Mouse (Mus musculus): Measurements from ENCODE around the gene Hist1h2ae. TPM values are rescaled to one million over a fixed set of nuclear protein-coding genes. Genes with fewer than 3 reads are reported as not detected.
A peak's percentile ranks its signal among the peaks of the same experiment; 100 is the strongest.

Gene Hist1h2ae
- total and polyA plus RNA-seq, 2 experiments from 2014 or later = 5.9 to 98.8 TPM

DNA sequence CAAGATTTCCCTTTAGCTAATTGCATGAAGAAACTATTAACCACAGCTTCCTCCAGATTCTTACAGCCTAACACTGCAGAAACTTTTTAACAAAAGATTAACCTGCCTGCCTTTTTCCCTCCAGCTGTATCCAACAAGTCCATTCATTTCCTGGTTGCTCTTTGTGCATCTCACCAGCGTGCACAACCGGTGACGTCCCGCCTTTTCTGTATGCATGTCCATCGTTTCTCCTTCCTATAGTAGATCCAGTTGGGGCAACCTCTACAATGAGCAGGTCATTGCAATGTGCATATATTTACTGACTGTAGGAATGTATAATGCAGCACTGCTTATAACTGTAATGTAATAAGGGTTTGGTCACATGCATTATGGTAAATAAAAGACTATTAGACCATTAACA is 47.0 kb downstream of the Hist1h2ae start:
- Histone ChIP-seq H3K27ac (ENCODE audit: low read depth, low read length) (no peak overlapping the region), H3K27me3 (ENCODE audit: insufficient read depth, low read length) (no peaks in the 10 kb centered on the region), H3K9ac (replicated peaks; ENCODE audit: low read length, poor library complexity, severe bottlenecking) (no peak overlapping the region), H3K36me3 (ENCODE audit: insufficient read depth, low read length) (no peaks in the 10 kb centered on the region), H3K9me3 (ENCODE audit: low read length) (no peaks in the 10 kb centered on the region), H3K4me1 (ENCODE audit: insufficient read depth, low read length) (no peaks in the 10 kb centered on the region; the same call in 1 of the 2 replicates), H3K4me3 (ENCODE audit: low read depth, low read length) (no peak overlapping the region), H3K4me2 (ENCODE audit: low read depth, low read length, poor library complexity, severe bottlenecking) (no peak overlapping the region)
- no peak for TF ChIP-seq CTCF (IDR thresholded peaks at IDR 0.05)
- ATAC-seq (ENCODE audit: low FRiP score) = no peak
- 51% methylated on average over 5 of the region's 5 CpGs for WGBS
- DNase-seq (ENCODE audit: low spot score) = no peak

DNA sequence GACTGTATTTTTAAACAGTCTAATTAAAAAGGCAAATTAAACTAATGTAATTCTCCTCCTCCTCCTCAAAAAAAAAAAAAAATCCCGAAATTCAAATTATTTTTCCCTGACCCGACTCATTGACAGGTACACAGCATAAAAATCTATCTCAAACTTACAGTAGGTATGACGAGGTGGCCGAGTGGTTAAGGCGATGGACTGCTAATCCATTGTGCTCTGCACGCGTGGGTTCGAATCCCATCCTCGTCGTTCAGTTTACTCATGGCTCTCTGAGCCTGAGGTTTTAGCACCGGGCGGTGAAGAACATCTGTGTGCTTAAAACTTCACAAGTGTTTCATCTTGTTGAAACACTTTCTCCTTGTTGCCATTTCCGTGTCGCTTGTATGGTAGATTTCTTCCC is 49.3 kb downstream of the Hist1h2ae start:
- WGBS = under 1% methylated on average over 14 of the region's 14 CpGs
- ATAC-seq (ENCODE audit: low FRiP score) = no peak
- no peaks in the 10 kb centered on the region; the same call in 1 of the 2 replicates for H3K4me1 ChIP-seq (ENCODE audit: insufficient read depth, low read length)

More for the DNA sequence above, 49.3 kb downstream of the Hist1h2ae start:
- Histone ChIP-seq H3K36me3 (ENCODE audit: insufficient read depth, low read length) (no peaks in the 10 kb centered on the region), H3K9me3 (ENCODE audit: low read length) (no peaks in the 10 kb centered on the region), H3K4me3 (ENCODE audit: low read depth, low read length) (no peak overlapping the region), H3K27ac (ENCODE audit: low read depth, low read length) (no peak overlapping the region), H3K4me2 (ENCODE audit: low read depth, low read length, poor library complexity, severe bottlenecking) (peak overlapping the region; percentile 23), H3K27me3 (ENCODE audit: insufficient read depth, low read length) (no peaks in the 10 kb centered on the region), H3K9ac (replicated peaks; ENCODE audit: low read length, poor library complexity, severe bottlenecking) (no peak overlapping the region)
- DNase-seq (ENCODE audit: low spot score) = peak; percentile 81
- TF ChIP-seq CTCF (IDR thresholded peaks at IDR 0.05) = no peak

Small RNA genes within 50 kb of the gene (microRNA-seq; reads per million reads assigned to microRNA genes)
- gene Gm44297 (ENCODE audit: borderline number of aligned reads) = not detected
- not detected for gene Gm44359 (ENCODE audit: borderline number of aligned reads)
- gene Gm44394 (ENCODE audit: borderline number of aligned reads) = not detected

Other genes with a start within 250 kb of the Hist1h2ae start
Only the 30 nearest of the 35 such genes appear.
- 4.9 and 7.3 TPM in 2 replicates for gene Abt1, start 147.4 kb downstream of the Hist1h2ae start, total RNA-seq (2014; rRNA removed)
- 5.2 and 6.0 TPM in 2 replicates for gene Abt1, start 147.4 kb downstream of the Hist1h2ae start, polyA plus RNA-seq (2015; fragmentation: Nextera tagmentation; extraction: Ambion mirVana)
- 0.05 TPM in 1 of 2 replicates, not detected in the other for gene Btn1a1, start 105.3 kb downstream of the Hist1h2ae start, total RNA-seq (2014; rRNA removed)
- gene Btn1a1, start 105.3 kb downstream of the Hist1h2ae start, polyA plus RNA-seq (2015; fragmentation: Nextera tagmentation; extraction: Ambion mirVana) = 0.04 and 0.07 TPM in 2 replicates
- 0.16 TPM in 1 of 2 replicates, not detected in the other for gene Btn2a2, start 82.4 kb downstream of the Hist1h2ae start, total RNA-seq (2014; rRNA removed)
- not detected in 2 replicates for gene Btn2a2, start 82.4 kb downstream of the Hist1h2ae start, polyA plus RNA-seq (2015; fragmentation: Nextera tagmentation; extraction: Ambion mirVana)
- 1,176 and 1,474 TPM in 2 replicates for gene Hist1h4h, start 40.2 kb downstream of the Hist1h2ae start, total RNA-seq (2014; rRNA removed)
- 3.9 and 4.0 TPM in 2 replicates for gene Hist1h4h, start 40.2 kb downstream of the Hist1h2ae start, polyA plus RNA-seq (2015; fragmentation: Nextera tagmentation; extraction: Ambion mirVana)
- 52.3 and 293 TPM in 2 replicates for gene Hist1h2af, start 37.3 kb downstream of the Hist1h2ae start, total RNA-seq (2014; rRNA removed)
- 0.54 and 1.5 TPM in 2 replicates for gene Hist1h2af, start 37.3 kb downstream of the Hist1h2ae start, polyA plus RNA-seq (2015; fragmentation: Nextera tagmentation; extraction: Ambion mirVana)
- gene Hist1h3g, start 35.8 kb downstream of the Hist1h2ae start, total RNA-seq (2014; rRNA removed) = 99.4 and 262 TPM in 2 replicates
- gene Hist1h3g, start 35.8 kb downstream of the Hist1h2ae start, polyA plus RNA-seq (2015; fragmentation: Nextera tagmentation; extraction: Ambion mirVana) = not detected in 2 replicates
- gene Hist1h2bh, start 27.8 kb downstream of the Hist1h2ae start, total RNA-seq (2014; rRNA removed) = 8.7 and 34.2 TPM in 2 replicates
- gene Hist1h2bh, start 27.8 kb downstream of the Hist1h2ae start, polyA plus RNA-seq (2015; fragmentation: Nextera tagmentation; extraction: Ambion mirVana) = 0.16 TPM in 1 of 2 replicates, not detected in the other
- gene Hist1h3f, start 27.2 kb downstream of the Hist1h2ae start, total RNA-seq (2014; rRNA removed) = 154 and 239 TPM in 2 replicates
- 0.21 and 0.23 TPM in 2 replicates for gene Hist1h3f, start 27.2 kb downstream of the Hist1h2ae start, polyA plus RNA-seq (2015; fragmentation: Nextera tagmentation; extraction: Ambion mirVana)
- gene Hist1h4f, start 19.6 kb downstream of the Hist1h2ae start, total RNA-seq (2014; rRNA removed) = 684 and 753 TPM in 2 replicates
- gene Hist1h4f, start 19.6 kb downstream of the Hist1h2ae start, polyA plus RNA-seq (2015; fragmentation: Nextera tagmentation; extraction: Ambion mirVana) = not detected in 2 replicates
- 21.3 and 23.4 TPM in 2 replicates for gene Hist1h1d, start 18.0 kb downstream of the Hist1h2ae start, total RNA-seq (2014; rRNA removed)
- gene Hist1h1d, start 18.0 kb downstream of the Hist1h2ae start, polyA plus RNA-seq (2015; fragmentation: Nextera tagmentation; extraction: Ambion mirVana) = 0.04 and 0.07 TPM in 2 replicates
- 203 and 384 TPM in 2 replicates for gene Hist1h3e, start 8.9 kb downstream of the Hist1h2ae start, total RNA-seq (2014; rRNA removed)
- 1.2 and 1.9 TPM in 2 replicates for gene Hist1h3e, start 8.9 kb downstream of the Hist1h2ae start, polyA plus RNA-seq (2015; fragmentation: Nextera tagmentation; extraction: Ambion mirVana)
- 248 and 572 TPM in 2 replicates for gene Hist1h2bg, start 176 bp upstream of the Hist1h2ae start, total RNA-seq (2014; rRNA removed)
- gene Hist1h2bg, start 176 bp upstream of the Hist1h2ae start, polyA plus RNA-seq (2015; fragmentation: Nextera tagmentation; extraction: Ambion mirVana) = 2.8 and 4.5 TPM in 2 replicates
- gene Hist1h2bf, start 3.0 kb upstream of the Hist1h2ae start, total RNA-seq (2014; rRNA removed) = 194 and 327 TPM in 2 replicates
- 0.43 TPM in 1 of 2 replicates, not detected in the other for gene Hist1h2bf, start 3.0 kb upstream of the Hist1h2ae start, polyA plus RNA-seq (2015; fragmentation: Nextera tagmentation; extraction: Ambion mirVana)
- 162 and 232 TPM in 2 replicates for gene Hist1h2ad, start 3.2 kb upstream of the Hist1h2ae start, total RNA-seq (2014; rRNA removed)
- not detected in 2 replicates for gene Hist1h2ad, start 3.2 kb upstream of the Hist1h2ae start, polyA plus RNA-seq (2015; fragmentation: Nextera tagmentation; extraction: Ambion mirVana)
- gene Hist1h3d, start 4.5 kb upstream of the Hist1h2ae start, total RNA-seq (2014; rRNA removed) = 49.8 and 92.5 TPM in 2 replicates
- 0.42 and 0.55 TPM in 2 replicates for gene Hist1h3d, start 4.5 kb upstream of the Hist1h2ae start, polyA plus RNA-seq (2015; fragmentation: Nextera tagmentation; extraction: Ambion mirVana)
- 900 and 1,141 TPM in 2 replicates for gene Hist1h4d, start 10.4 kb upstream of the Hist1h2ae start, total RNA-seq (2014; rRNA removed)
- 18.0 and 18.8 TPM in 2 replicates for gene Hist1h4d, start 10.4 kb upstream of the Hist1h2ae start, polyA plus RNA-seq (2015; fragmentation: Nextera tagmentation; extraction: Ambion mirVana)
- gene Hist1h2be, start 49.9 kb upstream of the Hist1h2ae start, total RNA-seq (2014; rRNA removed) = 75.1 and 75.2 TPM in 2 replicates
- gene Hist1h2be, start 49.9 kb upstream of the Hist1h2ae start, polyA plus RNA-seq (2015; fragmentation: Nextera tagmentation; extraction: Ambion mirVana) = 0.32 and 0.33 TPM in 2 replicates
- gene Hist1h1e, start 51.3 kb upstream of the Hist1h2ae start, total RNA-seq (2014; rRNA removed) = 159 and 160 TPM in 2 replicates
- gene Hist1h1e, start 51.3 kb upstream of the Hist1h2ae start, polyA plus RNA-seq (2015; fragmentation: Nextera tagmentation; extraction: Ambion mirVana) = 8.0 and 9.5 TPM in 2 replicates
- gene Hist1h2ac, start 112.7 kb upstream of the Hist1h2ae start, total RNA-seq (2014; rRNA removed) = 16.6 and 45.8 TPM in 2 replicates
- 0.21 and 0.28 TPM in 2 replicates for gene Hist1h2ac, start 112.7 kb upstream of the Hist1h2ae start, polyA plus RNA-seq (2015; fragmentation: Nextera tagmentation; extraction: Ambion mirVana)
- gene Hist1h2bc, start 113.0 kb upstream of the Hist1h2ae start, total RNA-seq (2014; rRNA removed) = 66.3 and 125 TPM in 2 replicates
- 23.7 and 28.6 TPM in 2 replicates for gene Hist1h2bc, start 113.0 kb upstream of the Hist1h2ae start, polyA plus RNA-seq (2015; fragmentation: Nextera tagmentation; extraction: Ambion mirVana)
- 0.93 TPM in 1 of 2 replicates, not detected in the other for gene Hist1h1t, start 124.6 kb upstream of the Hist1h2ae start, total RNA-seq (2014; rRNA removed)
- not detected in 2 replicates for gene Hist1h1t, start 124.6 kb upstream of the Hist1h2ae start, polyA plus RNA-seq (2015; fragmentation: Nextera tagmentation; extraction: Ambion mirVana)
- gene Hist1h4c, start 127.2 kb upstream of the Hist1h2ae start, total RNA-seq (2014; rRNA removed) = 622 and 783 TPM in 2 replicates
- 1.5 and 2.2 TPM in 2 replicates for gene Hist1h4c, start 127.2 kb upstream of the Hist1h2ae start, polyA plus RNA-seq (2015; fragmentation: Nextera tagmentation; extraction: Ambion mirVana)
- gene Hfe, start 139.6 kb upstream of the Hist1h2ae start, total RNA-seq (2014; rRNA removed) = 1.8 and 2.5 TPM in 2 replicates
- 4.0 and 5.8 TPM in 2 replicates for gene Hfe, start 139.6 kb upstream of the Hist1h2ae start, polyA plus RNA-seq (2015; fragmentation: Nextera tagmentation; extraction: Ambion mirVana)
- 243 and 275 TPM in 2 replicates for gene Hist1h1c, start 167.6 kb upstream of the Hist1h2ae start, total RNA-seq (2014; rRNA removed)
- gene Hist1h1c, start 167.6 kb upstream of the Hist1h2ae start, polyA plus RNA-seq (2015; fragmentation: Nextera tagmentation; extraction: Ambion mirVana) = 26.1 and 26.5 TPM in 2 replicates
- gene Hist1h3c, start 174.4 kb upstream of the Hist1h2ae start, total RNA-seq (2014; rRNA removed) = 206 and 420 TPM in 2 replicates
- gene Hist1h3c, start 174.4 kb upstream of the Hist1h2ae start, polyA plus RNA-seq (2015; fragmentation: Nextera tagmentation; extraction: Ambion mirVana) = not detected in 2 replicates
- gene Hist1h2bb, start 175.5 kb upstream of the Hist1h2ae start, total RNA-seq (2014; rRNA removed) = 491 and 821 TPM in 2 replicates
- 0.61 TPM in 1 of 2 replicates, not detected in the other for gene Hist1h2bb, start 175.5 kb upstream of the Hist1h2ae start, polyA plus RNA-seq (2015; fragmentation: Nextera tagmentation; extraction: Ambion mirVana)
- gene Hist1h2ab, start 179.9 kb upstream of the Hist1h2ae start, total RNA-seq (2014; rRNA removed) = 98.5 and 290 TPM in 2 replicates
- 2.1 and 2.4 TPM in 2 replicates for gene Hist1h2ab, start 179.9 kb upstream of the Hist1h2ae start, polyA plus RNA-seq (2015; fragmentation: Nextera tagmentation; extraction: Ambion mirVana)
- gene Hist1h3b, start 181.0 kb upstream of the Hist1h2ae start, total RNA-seq (2014; rRNA removed) = 124 and 290 TPM in 2 replicates
- 0.50 and 0.51 TPM in 2 replicates for gene Hist1h3b, start 181.0 kb upstream of the Hist1h2ae start, polyA plus RNA-seq (2015; fragmentation: Nextera tagmentation; extraction: Ambion mirVana)
- 143 and 315 TPM in 2 replicates for gene Hist1h4b, start 185.8 kb upstream of the Hist1h2ae start, total RNA-seq (2014; rRNA removed)
- gene Hist1h4b, start 185.8 kb upstream of the Hist1h2ae start, polyA plus RNA-seq (2015; fragmentation: Nextera tagmentation; extraction: Ambion mirVana) = 1.6 and 2.0 TPM in 2 replicates
- 171 and 405 TPM in 2 replicates for gene Hist1h4a, start 190.0 kb upstream of the Hist1h2ae start, total RNA-seq (2014; rRNA removed)
- not detected in 2 replicates for gene Hist1h4a, start 190.0 kb upstream of the Hist1h2ae start, polyA plus RNA-seq (2015; fragmentation: Nextera tagmentation; extraction: Ambion mirVana)